Mouse (Mus musculus): ENCODE results near the gene Ski.

GRCm38 (mm10) chr4:155190275-155190674 lies 32.1 kb downstream of the Ski start:
- TF ChIP-seq GATA1 (IDR thresholded peaks at IDR 0.05; ENCODE audit: low read length) (no peak), TAL1 (IDR thresholded peaks at IDR 0.05; ENCODE audit: low read length) (no peak)

Data from erythroblast, embryonic 14.5 days (primary cell).